In the genomic region with DNA sequence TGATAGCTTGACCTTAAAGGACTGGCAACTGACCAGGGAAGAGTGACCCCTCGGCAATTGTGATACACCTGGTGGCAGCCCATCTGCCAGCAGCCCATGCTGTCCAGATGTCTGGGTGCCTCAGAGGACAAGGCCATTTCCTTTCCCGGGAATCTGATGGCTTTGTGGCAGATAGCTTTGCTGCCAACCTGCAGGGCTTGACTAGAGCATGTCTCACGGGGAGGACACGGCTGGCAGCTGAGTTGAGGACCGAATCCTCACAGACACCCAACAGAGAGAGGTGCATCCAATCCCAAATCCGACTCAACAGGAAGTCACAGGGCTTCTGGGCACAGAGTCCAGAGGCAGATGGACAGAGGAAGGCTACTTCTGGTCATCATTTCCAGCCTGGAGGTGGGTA, we compare ENCODE assay signal across 24 mouse cellular contexts.
DNase-seq lines count a peak whose midpoint lies in the region; ATAC-seq and TF ChIP-seq lines count a peak whose summit lies in the region.
"Had no signal": no experiment of that assay in that cellular context is flagged by ENCODE, and none has a peak within 500 bp of the region (broad histone marks: within the 10 kb centered on the region; RNA-seq: fewer than 3 reads in every experiment).

No protein-coding gene starts in this region.

- H3K9ac ChIP-seq in hindbrain, embryonic 15.5 days, result no peak overlapping the region
- H3K9ac ChIP-seq in hindbrain, postnatal 0 days (replicated peaks; ENCODE audit: low read length), result no peak overlapping the region
- H3K9ac ChIP-seq in midbrain, embryonic 11.5 days (ENCODE audit: low read length), result no peak overlapping the region
- H3K9ac ChIP-seq: embryonic facial prominence, embryonic 15.5 days; heart, embryonic 12.5 days; hindbrain, embryonic 14.5 days had no signal

- no peaks in the 10 kb centered on the region for H3K9me3 ChIP-seq in hindbrain, embryonic 15.5 days
- H3K9me3 ChIP-seq in hindbrain, postnatal 0 days (ENCODE audit: low read length), result no peaks in the 10 kb centered on the region
- no peaks in the 10 kb centered on the region for H3K9me3 ChIP-seq in midbrain, embryonic 11.5 days (ENCODE audit: control insufficient read depth, low read length)
- H3K9me3 ChIP-seq: embryonic facial prominence, embryonic 15.5 days; forebrain, embryonic 10.5 days; hindbrain, embryonic 10.5 days had no signal

- no peak for DNase-seq in hindbrain, postnatal 0 days (ENCODE audit: low spot score)
- DNase-seq in cerebellum, adult 2 months, result peak; percentile 49 to 61
- DNase-seq in cerebellum, postnatal 10 days, result peak; percentile 41 to 52
- no peak for DNase-seq in midbrain, embryonic 11.5 days (ENCODE audit: low spot score, missing footprints)
- DNase-seq in urinary bladder, postnatal 36 days (ENCODE audit: low spot score in 2 of 2), result no peak
- DNase-seq in lung, adult 18-20 months, result no peak
- DNase-seq: adrenal gland, postnatal 14 days; embryo, embryonic 11 days; gastrocnemius, postnatal 10 days; heart, adult 2 months; kidney, adult 8-10 months had no signal

- no peak overlapping the region for H3K4me2 ChIP-seq in hindbrain, embryonic 15.5 days
- H3K4me2 ChIP-seq in hindbrain, postnatal 0 days (ENCODE audit: low read depth, low read length), result no peak overlapping the region
- H3K4me2 ChIP-seq in midbrain, embryonic 11.5 days, result no peak overlapping the region
- H3K4me2 ChIP-seq: embryonic facial prominence, embryonic 15.5 days; heart, embryonic 12.5 days; hindbrain, embryonic 14.5 days had no signal

- H3K27ac ChIP-seq in hindbrain, embryonic 15.5 days (replicated peaks), result 0 out of 2 replicates have a peak overlapping the region, but pooled peaks have one; percentile 27
- no peak overlapping the region for H3K27ac ChIP-seq in hindbrain, postnatal 0 days
- no peak overlapping the region for H3K27ac ChIP-seq in cerebellum, adult 2 months (ENCODE audit: insufficient read depth, low read length)
- no peak overlapping the region for H3K27ac ChIP-seq in midbrain, embryonic 11.5 days (ENCODE audit: low read depth, low read length)
- H3K27ac ChIP-seq: embryonic facial prominence, embryonic 15.5 days; forebrain, embryonic 10.5 days; heart, adult 2 months; hindbrain, embryonic 10.5 days; hindbrain, embryonic 14.5 days had no signal

- H3K4me1 ChIP-seq in hindbrain, embryonic 15.5 days (replicated peaks), result peaks cover 12% of the 10 kb centered on the region
- no peaks in the 10 kb centered on the region for H3K4me1 ChIP-seq in hindbrain, postnatal 0 days (ENCODE audit: insufficient read depth, low read length)
- H3K4me1 ChIP-seq in cerebellum, adult 2 months (ENCODE audit: control insufficient read depth, insufficient read depth, low read length), result peaks cover 21% of the 10 kb centered on the region
- no peaks in the 10 kb centered on the region for H3K4me1 ChIP-seq in midbrain, embryonic 11.5 days (ENCODE audit: control insufficient read depth, insufficient read depth, low read length)
- H3K4me1 ChIP-seq: embryonic facial prominence, embryonic 15.5 days; forebrain, embryonic 10.5 days; heart, embryonic 12.5 days; hindbrain, embryonic 10.5 days had no signal

- no peak for TF ChIP-seq CTCF in hindbrain, postnatal 0 days (IDR thresholded peaks at IDR 0.05; ENCODE audit: low read depth)
- TF ChIP-seq CTCF in cerebellum, adult 2 months (IDR thresholded peaks at IDR 0.05; ENCODE audit: borderline replicate concordance, insufficient read depth, low read depth, low read length), result no peak

- H3K27me3 ChIP-seq in hindbrain, embryonic 15.5 days, result no peaks in the 10 kb centered on the region
- H3K27me3 ChIP-seq in hindbrain, postnatal 0 days (ENCODE audit: insufficient read depth, low read length), result no peaks in the 10 kb centered on the region
- no peaks in the 10 kb centered on the region for H3K27me3 ChIP-seq in cerebellum, adult 2 months (ENCODE audit: control insufficient read depth, insufficient read depth, low read length)
- no peaks in the 10 kb centered on the region for H3K27me3 ChIP-seq in midbrain, embryonic 11.5 days (ENCODE audit: control insufficient read depth, insufficient read depth, low read length)
- H3K27me3 ChIP-seq: CH12.LX; embryonic facial prominence, embryonic 15.5 days; heart, embryonic 12.5 days had no signal

- no peak for ATAC-seq in hindbrain, embryonic 15.5 days (ENCODE audit: low FRiP score, low read depth)
- no peak for ATAC-seq in hindbrain, postnatal 0 days
- no peak for ATAC-seq in midbrain, embryonic 11.5 days (ENCODE audit: low FRiP score)
- ATAC-seq: activated CD4-positive, CD25-positive, alpha-beta regulatory T cell, adult 4 months; forebrain, embryonic 14.5 days; inflammation-experienced regulatory T-cells, adult 6 months; intestine, postnatal 0 days; Patski had no signal

- 76% methylated on average over 6 of the region's 6 CpGs for WGBS in hindbrain, embryonic 15.5 days
- WGBS in hindbrain, postnatal 0 days, result 69% methylated on average over 6 of the region's 6 CpGs
- 6% methylated on average over 6 of the region's 6 CpGs for whole genome bisulfite sequencing in cerebellum, adult 2 months
- 88% methylated on average over 6 of the region's 6 CpGs for WGBS in midbrain, embryonic 11.5 days

- no peaks in the 10 kb centered on the region for H3K36me3 ChIP-seq in hindbrain, embryonic 15.5 days
- H3K36me3 ChIP-seq in hindbrain, postnatal 0 days (ENCODE audit: insufficient read depth, low read length), result no peaks in the 10 kb centered on the region
- H3K36me3 ChIP-seq in midbrain, embryonic 11.5 days (ENCODE audit: control insufficient read depth, insufficient read depth, low read length), result no peaks in the 10 kb centered on the region
- H3K36me3 ChIP-seq: embryonic facial prominence, embryonic 15.5 days; forebrain, embryonic 10.5 days; heart, embryonic 12.5 days; hindbrain, embryonic 10.5 days had no signal

- TF ChIP-seq POLR2A in cerebellum, adult 2 months (IDR thresholded peaks at IDR 0.05; ENCODE audit: borderline replicate concordance, insufficient read depth, low read length), result no peak

- no peak overlapping the region for H3K4me3 ChIP-seq in hindbrain, embryonic 15.5 days
- no peak overlapping the region for H3K4me3 ChIP-seq in hindbrain, postnatal 0 days (ENCODE audit: low read length)
- H3K4me3 ChIP-seq in cerebellum, adult 2 months (replicated peaks; ENCODE audit: insufficient read depth, low read depth, low read length), result no peak overlapping the region
- H3K4me3 ChIP-seq in midbrain, embryonic 11.5 days (ENCODE audit: low read depth, low read length), result no peak overlapping the region
- H3K4me3 ChIP-seq: embryonic facial prominence, embryonic 15.5 days; erythroblast, embryonic 14.5 days; forebrain, embryonic 10.5 days; heart, adult 2 months; heart, embryonic 12.5 days; hindbrain, embryonic 10.5 days had no signal

Comparison
In these comparisons a context has a peak if more than half of its experiments do, and no peak if none do; other contexts are left out.
1. DNase-seq: peak in cerebellum, adult 2 months (2 of 2) and cerebellum, postnatal 10 days (2 of 2); none in hindbrain, postnatal 0 days (single experiment), midbrain, embryonic 11.5 days (single experiment), urinary bladder, postnatal 36 days (0 of 2) and lung, adult 18-20 months (0 of 2).